Mouse (Mus musculus) adrenal gland, postnatal 14 days (tissue): ENCODE results near the gene Elovl6. TPM values are rescaled to one million over a fixed set of nuclear protein-coding genes. Genes with fewer than 3 reads are reported as not detected.

Experiments used
- DNase-seq: peaks from one replicate; pipeline ENCODE4 v3.0.0; 2021; ENCODE audit warnings: mixed read lengths
- long read RNA-seq, 2 experiments: library from polyadenylated mRNA; stranded (forward); transcript quantifications; one replicate each; pipeline ENCODE4 v2.0.0; 2021
- total RNA-seq: library from RNA; stranded (reverse); gene quantifications from 2 replicates; pipeline ENCODE4 v1.2.3, GENCODE M21; 2021

Gene Elovl6
- total RNA-seq = 53.5 and 61.2 TPM in 2 replicates
- long read RNA-seq, experiment 1, full-length matches to known transcripts = 30 of 31 reads
- long read RNA-seq, experiment 1, partial matches to known transcripts = 1 of 31 reads
- long read RNA-seq, experiment 1, other reads (novel, unspliced or antisense) = 0 of 31 reads
- long read RNA-seq, experiment 2, full-length matches to known transcripts = 20 of 29 reads
- long read RNA-seq, experiment 2, partial matches to known transcripts = 0 of 29 reads
- long read RNA-seq, experiment 2, other reads (novel, unspliced or antisense) = 9 of 29 reads

GRCm38 (mm10) chr3:129532180-129532864, at the start of gene Elovl6:
Gene Elovl6 (plus strand): TSS chr3:129532355.
- DNase-seq = peak; percentile 85

- DNase-seq = no peak
These were observed 43.4 kb upstream of the Elovl6 start for GRCm38 (mm10) chr3:129488774-129489173.

- DNase-seq = no peak
These were observed 38.0 kb upstream of the Elovl6 start for GRCm38 (mm10) chr3:129494123-129494522.

- no peak for DNase-seq
These were observed 37.4 kb upstream of the Elovl6 start for GRCm38 (mm10) chr3:129494731-129495130.

- DNase-seq = no peak
These were observed 28.4 kb upstream of the Elovl6 start for GRCm38 (mm10) chr3:129503781-129504180.

- DNase-seq = no peak
These were observed 27.2 kb upstream of the Elovl6 start for GRCm38 (mm10) chr3:129504928-129505327.

- no peak for DNase-seq
These were observed 24.4 kb upstream of the Elovl6 start for GRCm38 (mm10) chr3:129507736-129508135.

- no peak for DNase-seq
These were observed 23.6 kb upstream of the Elovl6 start for GRCm38 (mm10) chr3:129508571-129508970.

- DNase-seq = no peak
These were observed 22.4 kb upstream of the Elovl6 start for GRCm38 (mm10) chr3:129509725-129510124.

GRCm38 (mm10) chr3:129515863-129516436, 16.2 kb upstream of the Elovl6 start:
- no peak for DNase-seq

GRCm38 (mm10) chr3:129520499-129520898, 11.7 kb upstream of the Elovl6 start:
- DNase-seq = peak; percentile 27

- DNase-seq = no peak
These were observed 8.6 kb upstream of the Elovl6 start for GRCm38 (mm10) chr3:129523456-129524143.

GRCm38 (mm10) chr3:129527046-129527445, 5.1 kb upstream of the Elovl6 start:
- DNase-seq = no peak

GRCm38 (mm10) chr3:129529311-129529710, 2.8 kb upstream of the Elovl6 start:
- no peak for DNase-seq

GRCm38 (mm10) chr3:129530461-129530860, 1.7 kb upstream of the Elovl6 start:
- DNase-seq = no peak

GRCm38 (mm10) chr3:129532865-129533742, 949 bp downstream of the Elovl6 start:
- peak; percentile 51 for DNase-seq

- DNase-seq = peak; percentile 86
These were observed 1.8 kb downstream of the Elovl6 start for GRCm38 (mm10) chr3:129533743-129534530.

GRCm38 (mm10) chr3:129535444-129535843, 3.3 kb downstream of the Elovl6 start:
- no peak for DNase-seq

GRCm38 (mm10) chr3:129536109-129536508, 4.0 kb downstream of the Elovl6 start:
- DNase-seq = peak; percentile 90

GRCm38 (mm10) chr3:129537954-129538353, 5.8 kb downstream of the Elovl6 start:
- DNase-seq = no peak

GRCm38 (mm10) chr3:129540882-129541281, 8.7 kb downstream of the Elovl6 start:
- DNase-seq = no peak
